Mouse (Mus musculus) limb, embryonic 15.5 days (tissue): ENCODE data around the gene Adam22. TPM values are rescaled to one million over a fixed set of nuclear protein-coding genes. Genes with fewer than 3 reads are reported as not detected.
A peak's percentile ranks its signal among the peaks of the same experiment; 100 is the strongest.

Experiments
- ATAC-seq: fragments of 200-750 bp; cut with Nextera tagmentation; 2 replicates; pipeline ENCODE4 v1.8.0; 2017; ENCODE audit warnings: low read depth, moderate TSS enrichment; ENCODE audit not compliant: insufficient number of reproducible peaks, low FRiP score, low TSS enrichment
- H3K27ac ChIP-seq: fragments of 300-500 bp; sonication (generic); 2 replicates; pipeline ENCODE4 v1.5.1; 2015; ENCODE audit warnings: moderate library complexity, mild to moderate bottlenecking, inconsistent platforms
- H3K27me3 ChIP-seq: fragments of 300-500 bp; sonication (generic); 2 replicates; pipeline ENCODE4 v1.6.1; 2015; ENCODE audit warnings: inconsistent platforms
- H3K36me3 ChIP-seq: fragments of 300-500 bp; sonication (generic); 2 replicates; pipeline ENCODE4 v1.6.1; 2015; ENCODE audit warnings: inconsistent platforms
- H3K4me1 ChIP-seq: fragments of 300-500 bp; sonication (generic); 2 replicates; pipeline ENCODE4 v1.6.1; 2015; ENCODE audit warnings: inconsistent platforms
- H3K4me2 ChIP-seq: fragments of 300-500 bp; sonication (generic); 2 replicates; pipeline ENCODE4 v1.6.1; 2015; ENCODE audit warnings: mild to moderate bottlenecking, inconsistent platforms
- H3K4me3 ChIP-seq: fragments of 300-500 bp; sonication (generic); 2 replicates; pipeline ENCODE4 v1.5.1; 2015; ENCODE audit warnings: mild to moderate bottlenecking, inconsistent platforms
- H3K9ac ChIP-seq: fragments of 300-500 bp; sonication (generic); 2 replicates; pipeline ENCODE4 v1.6.1; 2015; ENCODE audit warnings: inconsistent platforms
- H3K9me3 ChIP-seq: fragments of 300-500 bp; sonication (generic); 2 replicates; pipeline ENCODE4 v1.6.1; 2016; ENCODE audit warnings: inconsistent platforms
- WGBS: fragments of 180-500 bp; shearing (Covaris S2); methylation state at CpG from one replicate; pipeline ENCODE4 v1.1.7; 2015; 5-methylcytosine and 5-hydroxymethylcytosine counted together
- polyA plus RNA-seq: library from polyadenylated mRNA; unstranded; fragments of >200 nt; fragmentation: Nextera tagmentation; extraction: Ambion mirVana; gene quantifications from 2 replicates; pipeline ENCODE4 v1.2.1, GENCODE M21; 2015

Adam22 gene
- polyA plus RNA-seq = 11.6 and 13.1 TPM in 2 replicates

GRCm38 (mm10) chr5:8367614-8368327, at the start of gene Adam22:
Adam22 (minus strand) TSS chr5:8368160.
- peak; percentile 86 for ATAC-seq
- Histone ChIP-seq H3K36me3 (no peaks in the 10 kb centered on the region), H3K9ac (peak within 1 kb of the TSS; percentile 70), H3K4me3 (peak within 1 kb of the TSS; percentile 76), H3K4me2 (peak within 1 kb of the TSS; percentile 84), H3K4me1 (0 out of 2 replicates have a peak, but pooled peaks cover 3% of the 10 kb centered on the region), H3K9me3 (no peaks in the 10 kb centered on the region), H3K27me3 (0 out of 2 replicates have a peak, but pooled peaks cover 4% of the 10 kb centered on the region), H3K27ac (no peak within 1 kb of the TSS)
- under 1% methylated on average over 55 of the region's 55 CpGs for WGBS

GRCm38 (mm10) chr5:8417443-8417842, 49.5 kb upstream of the Adam22 start:
- no peak overlapping the region for H3K27ac ChIP-seq
- no peak for ATAC-seq

GRCm38 (mm10) chr5:8416683-8417413, 48.9 kb upstream of the Adam22 start:
- no peak overlapping the region for H3K4me2 ChIP-seq
- ATAC-seq = no peak
- H3K36me3 ChIP-seq = peaks cover 12% of the 10 kb centered on the region; the same call in 1 of the 2 replicates
- H3K27me3 ChIP-seq = no peaks in the 10 kb centered on the region
- no peak overlapping the region for H3K4me3 ChIP-seq
- no peak overlapping the region for H3K27ac ChIP-seq
- WGBS = 87% methylated on average over 3 of the region's 3 CpGs
- no peak overlapping the region for H3K9ac ChIP-seq
- H3K9me3 ChIP-seq = no peaks in the 10 kb centered on the region
- 0 out of 2 replicates have a peak, but pooled peaks cover 4% of the 10 kb centered on the region for H3K4me1 ChIP-seq

More at GRCm38 (mm10) chr5:8417443-8417842, 49.5 kb upstream of the Adam22 start:
- 61% methylated on average over 1 of the region's 1 CpGs for WGBS
- no peak overlapping the region for H3K4me2 ChIP-seq
- 0 out of 2 replicates have a peak, but pooled peaks cover 4% of the 10 kb centered on the region for H3K4me1 ChIP-seq
- no peak overlapping the region for H3K4me3 ChIP-seq
- no peak overlapping the region for H3K9ac ChIP-seq
- H3K9me3 ChIP-seq = no peaks in the 10 kb centered on the region
- peaks cover 12% of the 10 kb centered on the region; the same call in 1 of the 2 replicates for H3K36me3 ChIP-seq
- H3K27me3 ChIP-seq = no peaks in the 10 kb centered on the region

- no peaks in the 10 kb centered on the region for H3K4me1 ChIP-seq
- 88% methylated on average over 4 of the region's 4 CpGs for WGBS
- H3K36me3 ChIP-seq = peaks cover 21% of the 10 kb centered on the region
- ATAC-seq = no peak
- H3K9ac ChIP-seq = no peak overlapping the region
- H3K4me3 ChIP-seq = no peak overlapping the region
- no peak overlapping the region for H3K27ac ChIP-seq
- H3K27me3 ChIP-seq = no peaks in the 10 kb centered on the region
- H3K9me3 ChIP-seq = no peaks in the 10 kb centered on the region
- no peak overlapping the region for H3K4me2 ChIP-seq
Measured at GRCm38 (mm10) chr5:8408746-8409145, 40.8 kb upstream of the Adam22 start.

GRCm38 (mm10) chr5:8397587-8398249, 29.8 kb upstream of the Adam22 start:
- Histone ChIP-seq H3K4me2 (no peak overlapping the region), H3K9me3 (no peaks in the 10 kb centered on the region), H3K4me3 (no peak overlapping the region), H3K9ac (no peak overlapping the region), H3K36me3 (peaks cover 21% of the 10 kb centered on the region), H3K4me1 (no peaks in the 10 kb centered on the region), H3K27ac (no peak overlapping the region), H3K27me3 (no peaks in the 10 kb centered on the region)
- WGBS = 92% methylated on average over 13 of the region's 13 CpGs
- no peak for ATAC-seq

- H3K4me2 ChIP-seq = no peak overlapping the region
- ATAC-seq = no peak
- no peaks in the 10 kb centered on the region for H3K4me1 ChIP-seq
- no peak overlapping the region for H3K9ac ChIP-seq
- H3K4me3 ChIP-seq = no peak overlapping the region
- H3K36me3 ChIP-seq = peaks cover 14% of the 10 kb centered on the region
- WGBS = 66% methylated on average over 1 of the region's 1 CpGs
- H3K27me3 ChIP-seq = no peaks in the 10 kb centered on the region
- H3K27ac ChIP-seq = no peak overlapping the region
- no peaks in the 10 kb centered on the region for H3K9me3 ChIP-seq
Measured at GRCm38 (mm10) chr5:8393891-8394583, 26.1 kb upstream of the Adam22 start.

GRCm38 (mm10) chr5:8374297-8374906, 6.4 kb upstream of the Adam22 start:
- Histone ChIP-seq H3K4me3 (no peak overlapping the region), H3K4me2 (no peak overlapping the region), H3K36me3 (no peaks in the 10 kb centered on the region), H3K9ac (no peak overlapping the region), H3K9me3 (no peaks in the 10 kb centered on the region), H3K4me1 (no peaks in the 10 kb centered on the region), H3K27ac (no peak overlapping the region), H3K27me3 (no peaks in the 10 kb centered on the region)
- ATAC-seq = no peak
- WGBS = 72% methylated on average over 5 of the region's 5 CpGs

GRCm38 (mm10) chr5:8373415-8373814, 5.5 kb upstream of the Adam22 start:
- no peak overlapping the region for H3K9ac ChIP-seq
- 63% methylated on average over 4 of the region's 4 CpGs for WGBS
- H3K27me3 ChIP-seq = no peaks in the 10 kb centered on the region
- H3K4me2 ChIP-seq = no peak overlapping the region
- no peaks in the 10 kb centered on the region for H3K4me1 ChIP-seq
- no peak overlapping the region for H3K4me3 ChIP-seq
- H3K9me3 ChIP-seq = no peaks in the 10 kb centered on the region
- H3K36me3 ChIP-seq = no peaks in the 10 kb centered on the region
- ATAC-seq = no peak
- H3K27ac ChIP-seq = no peak overlapping the region

GRCm38 (mm10) chr5:8368781-8369180, 821 bp upstream of the Adam22 start:
- H3K27ac ChIP-seq = no peak overlapping the region
- WGBS = 81% methylated on average over 5 of the region's 5 CpGs

GRCm38 (mm10) chr5:8368328-8368692, 350 bp upstream of the Adam22 start:
- peak overlapping the region; percentile 76 for H3K4me3 ChIP-seq
- no peaks in the 10 kb centered on the region for H3K9me3 ChIP-seq
- no peak overlapping the region for H3K27ac ChIP-seq
- WGBS = 42% methylated on average over 7 of the region's 7 CpGs
- 0 out of 2 replicates have a peak, but pooled peaks cover 4% of the 10 kb centered on the region for H3K27me3 ChIP-seq
- H3K36me3 ChIP-seq = no peaks in the 10 kb centered on the region
- peak overlapping the region; percentile 84 for H3K4me2 ChIP-seq
- no peak for ATAC-seq
- 0 out of 2 replicates have a peak, but pooled peaks cover 3% of the 10 kb centered on the region for H3K4me1 ChIP-seq
- no peak overlapping the region for H3K9ac ChIP-seq

More at GRCm38 (mm10) chr5:8368781-8369180, 821 bp upstream of the Adam22 start:
- Histone ChIP-seq H3K4me2 (no peak overlapping the region), H3K4me1 (0 out of 2 replicates have a peak, but pooled peaks cover 3% of the 10 kb centered on the region), H3K36me3 (no peaks in the 10 kb centered on the region), H3K9ac (no peak overlapping the region), H3K4me3 (no peak overlapping the region), H3K27me3 (0 out of 2 replicates have a peak, but pooled peaks cover 4% of the 10 kb centered on the region), H3K9me3 (no peaks in the 10 kb centered on the region)
- no peak for ATAC-seq
